Mouse (Mus musculus) megakaryocyte-erythroid progenitor cell, adult 5-6 weeks (primary cell): ENCODE measurements around the gene Tex21. TPM values are rescaled to one million over a fixed set of nuclear protein-coding genes. Genes with fewer than 3 reads are reported as not detected.

Source experiments
- ATAC-seq: replicated peaks from 2 replicates; pipeline ENCODE4 v1.8.0; 2016; ENCODE audit warnings: mild to moderate bottlenecking, inconsistent platforms; ENCODE audit not compliant: severe bottlenecking, poor library complexity, low FRiP score, low TSS enrichment
- total RNA-seq, 2 experiments: library from RNA; stranded (forward) in 1 of 2; stranded (reverse) in 1 of 2; fragments of 200-1000, 215-1000 nt in 1 of 2; fragments of >200 nt in 1 of 2; fragmentation: Nextera tagmentation in 1 of 2; gene quantifications; 2 replicates each; pipeline ENCODE4 v1.2.3; 2014 to 2017

Tex21 gene
- total RNA-seq, 2 experiments from 2014 or later: 1.9 to 2.0 TPM

DNA sequence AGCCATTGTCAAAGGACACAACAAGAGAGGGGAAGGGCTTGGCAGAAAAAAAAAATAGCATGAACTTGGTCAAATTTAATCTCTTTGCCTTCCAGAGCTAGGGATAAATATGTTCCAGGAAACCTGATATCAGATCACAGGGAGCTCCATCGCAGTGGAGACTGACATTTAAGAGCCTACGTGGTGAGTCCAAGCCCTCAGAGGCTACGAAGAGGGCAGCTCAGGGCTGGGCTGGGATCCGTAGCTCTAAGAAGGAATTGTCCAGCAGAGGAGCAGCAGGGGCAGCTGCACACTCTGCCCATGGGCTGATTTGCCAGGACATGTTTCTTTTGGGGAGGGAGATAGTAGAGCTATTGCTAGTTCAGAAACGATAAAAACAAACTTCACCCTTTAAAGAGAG, 80.9 kb downstream of the Tex21 start:
- no peak for ATAC-seq

DNA sequence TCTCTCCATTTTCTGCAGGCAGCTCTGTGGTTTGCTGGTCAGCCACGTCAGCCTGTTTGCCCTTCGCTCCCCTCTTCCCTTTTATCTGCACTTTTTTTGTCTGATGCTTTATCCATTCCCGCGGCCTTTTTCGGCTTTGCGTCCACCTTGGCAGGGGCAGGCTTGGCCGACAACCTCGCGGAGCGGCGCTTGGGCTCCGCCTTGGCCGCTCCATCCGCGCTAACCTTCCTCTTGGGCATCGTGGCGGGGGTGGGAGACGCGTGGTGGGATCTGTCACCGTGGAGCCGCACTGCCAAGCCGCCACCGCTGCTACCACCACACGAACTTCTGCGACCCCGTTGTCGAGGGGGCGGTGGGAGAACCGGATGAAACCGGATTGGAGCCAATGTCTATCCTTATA, 94.2 kb downstream of the Tex21 start:
- 0 out of 2 replicates have a peak, but pooled peaks have one; percentile 55 for ATAC-seq

Other genes starting within 250 kb of the Tex21 start
- gene Esr2, start 69.5 kb downstream of the Tex21 start, total RNA-seq (2014; fragmentation: Nextera tagmentation): not detected in 2 replicates
- not detected in 2 replicates for gene Esr2, start 69.5 kb downstream of the Tex21 start, total RNA-seq (2017)
- 306 and 318 TPM in 2 replicates for gene Mthfd1, start 8.6 kb upstream of the Tex21 start, total RNA-seq (2014; fragmentation: Nextera tagmentation)
- 467 and 637 TPM in 2 replicates for gene Mthfd1, start 8.6 kb upstream of the Tex21 start, total RNA-seq (2017)
- 1.2 and 2.6 TPM in 2 replicates for gene Akap5, start 78.1 kb upstream of the Tex21 start, total RNA-seq (2014; fragmentation: Nextera tagmentation)
- 2.1 and 4.8 TPM in 2 replicates for gene Akap5, start 78.1 kb upstream of the Tex21 start, total RNA-seq (2017)
- 22.0 and 22.1 TPM in 2 replicates for gene Zbtb25, start 122.9 kb upstream of the Tex21 start, total RNA-seq (2014; fragmentation: Nextera tagmentation)
- gene Zbtb25, start 122.9 kb upstream of the Tex21 start, total RNA-seq (2017): 15.6 and 20.6 TPM in 2 replicates
- 21.1 and 28.4 TPM in 2 replicates for gene Zbtb1, start 123.5 kb upstream of the Tex21 start, total RNA-seq (2014; fragmentation: Nextera tagmentation)
- 25.0 and 35.6 TPM in 2 replicates for gene Zbtb1, start 123.5 kb upstream of the Tex21 start, total RNA-seq (2017)
- 2.3 and 2.8 TPM in 2 replicates for gene Hspa2, start 157.4 kb upstream of the Tex21 start, total RNA-seq (2014; fragmentation: Nextera tagmentation)
- gene Hspa2, start 157.4 kb upstream of the Tex21 start, total RNA-seq (2017): 11.6 and 14.6 TPM in 2 replicates
- not detected in 2 replicates for gene Ppp1r36, start 170.8 kb upstream of the Tex21 start, total RNA-seq (2014; fragmentation: Nextera tagmentation)
- not detected in 2 replicates for gene Ppp1r36, start 170.8 kb upstream of the Tex21 start, total RNA-seq (2017)